Mouse (Mus musculus): Measurements from ENCODE around the gene Mab21l2.

- TF ChIP-seq ETS1 (IDR thresholded peaks at IDR 0.05; ENCODE audit: low read depth, low read length) (no peak), POLR2A (IDR thresholded peaks at IDR 0.05; ENCODE audit: control insufficient read depth in 1 of 2, insufficient read depth in 1 of 2, low read depth in 1 of 2, low read length in 2 of 2, poor library complexity in 1 of 2) (no peak), CTCF (IDR thresholded peaks at IDR 0.05 in 2 of 3, conservative IDR thresholded peaks at IDR 0.05 in 1 of 3; ENCODE audit: control insufficient read depth in 1 of 3, insufficient read depth in 1 of 3, low read depth in 2 of 3, low read length in 3 of 3, poor library complexity in 1 of 3, severe bottlenecking in 1 of 3) (no peak), MAZ (IDR thresholded peaks at IDR 0.05; ENCODE audit: low read depth, low read length) (no peak), ZKSCAN1 (IDR thresholded peaks at IDR 0.05; ENCODE audit: low read depth, low read length) (no peak), GATA1 (IDR thresholded peaks at IDR 0.05; ENCODE audit: low read depth, low read length) (no peak), HCFC1 (IDR thresholded peaks at IDR 0.05; ENCODE audit: low read depth, low read length) (no peak), TAL1 (IDR thresholded peaks at IDR 0.05; ENCODE audit: low read length) (no peak), EP300 (IDR thresholded peaks at IDR 0.05; ENCODE audit: low read depth in 1 of 2, low read length in 2 of 2) (no peak), MEF2A (IDR thresholded peaks at IDR 0.05; ENCODE audit: extremely low read depth, insufficient replicate concordance, low read depth, low read length, poor library complexity, severe bottlenecking) (no peak), USF1 (IDR thresholded peaks at IDR 0.05; ENCODE audit: low read depth, low read length) (no peak), TCF12 (IDR thresholded peaks at IDR 0.05; ENCODE audit: low read depth, low read length) (no peak), NELFE (IDR thresholded peaks at IDR 0.05; ENCODE audit: low read depth, low read length) (no peak), SIN3A (IDR thresholded peaks at IDR 0.05; ENCODE audit: low read length) (no peak)
Observed at GRCm38 (mm10) chr3:86544785-86545184, 3.6 kb downstream of the Mab21l2 start.

Measured in MEL (cell line).